Mouse (Mus musculus) kidney, embryonic 16.5 days (tissue): ENCODE data around the gene Cactin. TPM values are rescaled to one million over a fixed set of nuclear protein-coding genes. Genes with fewer than 3 reads are reported as not detected.

Experiments used
- ATAC-seq: fragments of 200-750 bp; cut with Nextera tagmentation; 2 replicates; pipeline ENCODE4 v1.8.0; 2017; ENCODE audit warnings: moderate TSS enrichment; ENCODE audit not compliant: low FRiP score, low TSS enrichment
- H3K27ac ChIP-seq: fragments of 300-500 bp; sonication (generic); 2 replicates; pipeline ENCODE4 v1.5.1; 2014; ENCODE audit warnings: low read length
- H3K27me3 ChIP-seq: fragments of 300-500 bp; sonication (generic); 2 replicates; pipeline ENCODE4 v1.6.1; 2014; ENCODE audit warnings: low read length, control low read depth, mixed read lengths; ENCODE audit not compliant: insufficient read depth
- H3K36me3 ChIP-seq: fragments of 300-500 bp; sonication (generic); 2 replicates; pipeline ENCODE4 v1.6.1; 2014; ENCODE audit warnings: low read length, control low read depth, mixed read lengths; ENCODE audit not compliant: insufficient read depth
- H3K4me1 ChIP-seq: fragments of 300-500 bp; sonication (generic); 2 replicates; pipeline ENCODE4 v1.6.1; 2014; ENCODE audit warnings: low read length, control low read depth, mixed read lengths; ENCODE audit not compliant: insufficient read depth
- H3K4me2 ChIP-seq: fragments of 300-500 bp; sonication (generic); replicated peaks from 2 replicates; pipeline ENCODE4 v1.6.1; 2014; ENCODE audit warnings: low read depth, low read length
- H3K4me3 ChIP-seq: fragments of 300-500 bp; sonication (generic); 2 replicates; pipeline ENCODE4 v1.5.1; 2014; ENCODE audit warnings: mild to moderate bottlenecking, low read length
- H3K9ac ChIP-seq: fragments of 300-500 bp; sonication (generic); replicated peaks from 2 replicates; pipeline ENCODE4 v1.6.1; 2014; ENCODE audit warnings: low read length
- H3K9me3 ChIP-seq: fragments of 300-500 bp; sonication (generic); 2 replicates; pipeline ENCODE4 v1.6.1; 2016; ENCODE audit warnings: low read length, control low read depth
- WGBS: fragments of 180-500 bp; shearing (Covaris S2); extraction: QIAGEN DNeasy Blood & Tissue Kit; methylation state at CpG from one replicate; pipeline ENCODE4 v1.1.7; 2014; 5-methylcytosine and 5-hydroxymethylcytosine counted together
- polyA plus RNA-seq: library from polyadenylated mRNA; unstranded; fragments of >200 nt; fragmentation: Nextera tagmentation; extraction: Ambion mirVana; gene quantifications from 2 replicates; pipeline ENCODE4 v1.2.1, GENCODE M21; 2015

Cactin gene
- polyA plus RNA-seq, 1 experiment from 2014 or later: 43.2 TPM

DNA sequence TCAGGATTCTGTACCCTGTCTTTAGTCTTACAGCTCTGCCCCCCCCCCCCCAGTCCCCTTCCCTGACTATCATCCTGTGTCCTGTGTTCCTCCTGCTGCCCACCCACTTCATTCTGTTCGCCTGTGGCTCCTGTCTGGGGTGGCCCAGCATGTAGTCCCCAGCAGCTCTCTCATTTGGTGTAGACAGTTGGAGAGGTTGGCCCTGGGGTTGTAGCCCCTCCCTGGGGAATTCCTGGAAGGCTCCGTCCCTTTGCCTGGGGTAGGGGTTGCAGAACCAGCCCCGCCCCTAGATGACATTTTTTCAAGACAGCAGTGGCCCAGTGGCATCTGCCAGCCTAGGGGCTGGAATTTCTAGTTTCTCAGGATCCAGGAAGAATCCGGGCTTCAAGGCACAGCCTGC is 37.3 kb downstream of the Cactin start:
- no peak for ATAC-seq
- H3K4me1 ChIP-seq: peaks cover 30% of the 10 kb centered on the region
- peak overlapping the region; percentile 79 for H3K4me3 ChIP-seq
- H3K4me2 ChIP-seq: peak overlapping the region; percentile 99
- no peaks in the 10 kb centered on the region for H3K27me3 ChIP-seq
- H3K36me3 ChIP-seq: no peaks in the 10 kb centered on the region
- H3K9me3 ChIP-seq: no peaks in the 10 kb centered on the region
- peak overlapping the region; percentile 83 for H3K9ac ChIP-seq
- WGBS: 43% methylated on average over 4 of the region's 4 CpGs
- 0 out of 2 replicates have a peak overlapping the region, but pooled peaks have one; percentile 25 for H3K27ac ChIP-seq

DNA sequence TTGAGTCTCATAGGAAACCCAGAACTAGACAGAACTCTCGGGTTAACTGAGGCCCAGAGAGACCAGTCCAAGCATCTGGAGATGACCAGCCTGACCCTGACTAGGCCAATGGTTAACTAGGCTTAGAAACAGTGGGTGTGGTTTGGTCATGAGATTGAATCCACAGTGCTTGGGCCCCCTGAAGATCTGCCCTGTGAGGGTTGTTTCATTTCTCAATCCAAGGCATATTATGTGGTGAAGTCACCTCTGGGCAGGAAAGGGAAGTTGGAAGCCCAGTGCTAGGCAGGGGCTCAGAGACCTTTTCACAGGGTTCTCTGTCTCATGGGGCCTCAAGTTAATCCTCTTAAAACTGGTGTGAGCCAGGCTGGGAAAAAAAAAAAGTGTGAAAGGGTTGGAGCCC is 37.9 kb downstream of the Cactin start:
- Histone ChIP-seq H3K4me1 (peaks cover 37% of the 10 kb centered on the region), H3K4me3 (peak overlapping the region; percentile 79; the same call in 1 of the 2 replicates), H3K36me3 (no peaks in the 10 kb centered on the region), H3K4me2 (peak overlapping the region; percentile 99), H3K27ac (0 out of 2 replicates have a peak overlapping the region, but pooled peaks have one; percentile 25), H3K9ac (peak overlapping the region; percentile 83; the same call in 1 of the 2 replicates), H3K27me3 (peaks cover 6% of the 10 kb centered on the region), H3K9me3 (no peaks in the 10 kb centered on the region)
- ATAC-seq: no peak
- 56% methylated on average over 1 of the region's 1 CpGs for WGBS

DNA sequence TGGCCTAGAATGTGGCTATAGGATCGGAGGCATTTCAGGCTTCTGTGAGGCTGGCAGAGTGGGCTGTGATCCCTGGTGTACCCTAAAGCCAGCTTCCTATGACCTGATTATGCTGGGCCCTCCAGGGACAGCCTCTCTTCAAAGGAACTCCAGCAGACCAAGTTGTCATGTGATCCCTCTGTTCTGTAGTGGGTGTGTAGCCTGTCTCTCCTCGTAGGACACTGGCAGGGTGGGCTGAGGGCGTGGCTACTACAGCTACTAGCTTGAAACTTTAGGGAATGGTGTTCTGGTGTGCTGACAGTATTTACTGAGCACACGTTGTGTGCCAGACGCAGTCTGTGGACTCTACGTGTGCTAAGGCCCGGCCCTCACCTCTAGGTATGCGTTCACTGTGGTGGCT is 39.8 kb downstream of the Cactin start:
- no peak overlapping the region for H3K9ac ChIP-seq
- 61% methylated on average over 8 of the region's 8 CpGs for WGBS
- peaks cover 55% of the 10 kb centered on the region for H3K4me1 ChIP-seq
- no peaks in the 10 kb centered on the region for H3K36me3 ChIP-seq
- no peak overlapping the region for H3K27ac ChIP-seq
- H3K4me3 ChIP-seq: no peak overlapping the region
- no peak for ATAC-seq
- no peak overlapping the region for H3K4me2 ChIP-seq
- H3K9me3 ChIP-seq: no peaks in the 10 kb centered on the region
- peaks cover 13% of the 10 kb centered on the region for H3K27me3 ChIP-seq

DNA sequence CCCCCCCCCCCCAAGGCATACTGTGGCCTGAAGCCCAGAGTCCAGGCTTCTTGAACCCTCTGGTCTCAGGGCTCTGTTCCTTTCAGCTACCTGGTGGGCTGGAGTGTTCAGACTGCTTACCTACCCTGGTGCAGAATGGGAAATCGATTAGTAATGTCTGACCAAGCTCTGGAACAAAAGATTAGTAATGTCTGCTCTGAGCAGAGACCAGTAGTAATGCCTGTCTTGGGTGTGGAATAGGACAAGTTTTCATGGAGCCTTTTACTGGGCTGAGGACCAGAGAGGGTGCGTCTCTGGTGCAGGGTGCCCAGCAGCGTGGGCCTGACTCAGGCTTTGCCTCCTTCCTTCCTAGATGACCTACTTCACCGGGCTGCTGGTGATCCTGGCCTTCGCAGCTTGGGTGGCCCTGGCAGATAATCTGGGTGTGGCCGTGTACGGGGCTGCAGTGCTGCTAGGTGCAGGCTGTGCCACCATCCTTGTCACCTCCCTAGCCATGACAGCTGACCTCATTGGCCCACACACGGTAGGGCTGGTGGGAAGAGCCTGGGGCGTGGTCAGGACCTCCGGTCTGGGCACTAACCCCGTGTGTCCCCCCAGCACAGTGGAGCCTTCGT is 41.5 kb downstream of the Cactin start:
- Histone ChIP-seq H3K27me3 (peaks cover 13% of the 10 kb centered on the region), H3K4me2 (no peak overlapping the region), H3K36me3 (peaks cover 11% of the 10 kb centered on the region), H3K4me1 (peaks cover 47% of the 10 kb centered on the region), H3K9ac (no peak overlapping the region), H3K4me3 (no peak overlapping the region), H3K27ac (no peak overlapping the region), H3K9me3 (no peaks in the 10 kb centered on the region)
- no peak for ATAC-seq
- WGBS: 69% methylated on average over 12 of the region's 12 CpGs

DNA sequence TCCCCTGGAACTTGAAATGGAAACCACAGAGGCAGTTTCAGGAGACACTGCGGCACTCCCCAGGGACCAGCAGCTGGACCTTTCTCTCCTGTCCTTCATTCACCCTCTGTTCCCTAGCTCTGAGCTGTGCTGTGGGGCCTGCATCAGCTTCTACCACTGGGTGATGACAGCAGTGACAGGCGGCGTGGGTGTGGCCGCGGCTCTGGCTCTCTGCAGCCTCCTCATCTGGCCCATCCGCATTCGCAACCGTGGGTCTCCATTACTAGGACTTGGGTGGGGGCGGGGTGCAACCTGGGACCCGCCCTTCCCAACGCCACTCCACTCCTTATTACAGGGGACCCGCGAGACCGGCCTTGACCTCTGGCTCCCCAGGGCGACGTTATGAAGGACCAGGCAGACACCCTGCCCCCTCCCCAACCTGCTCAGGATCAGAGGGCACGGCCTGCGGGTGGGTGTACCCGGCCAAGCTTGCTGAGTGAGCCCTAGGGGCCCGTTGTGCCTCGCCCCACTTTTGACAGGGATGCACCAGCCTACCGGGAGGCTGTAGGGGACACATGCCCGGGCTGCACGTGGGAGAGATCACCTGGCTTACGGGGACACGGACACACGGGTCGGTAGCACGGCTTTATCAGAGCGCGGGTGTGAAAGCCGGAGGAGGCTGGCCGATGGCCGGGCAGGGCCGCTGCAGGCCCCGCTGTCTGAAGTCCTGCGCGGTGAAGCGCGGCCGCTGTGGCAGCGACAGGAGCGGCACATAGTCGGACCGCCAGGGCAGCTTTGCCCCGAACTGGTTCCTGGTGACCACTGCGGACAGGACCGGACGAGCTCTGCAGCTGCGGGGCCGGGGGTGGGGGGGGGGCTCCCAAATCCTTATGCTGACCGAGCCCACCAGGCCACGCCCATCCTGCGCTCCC is 42.8 kb downstream of the Cactin start:
- 10% methylated on average over 50 of the region's 54 CpGs for WGBS
- Histone ChIP-seq H3K27me3 (peaks cover 13% of the 10 kb centered on the region), H3K4me1 (peaks cover 36% of the 10 kb centered on the region), H3K9ac (peak overlapping the region; percentile 59), H3K4me3 (peak overlapping the region; percentile 44), H3K9me3 (no peaks in the 10 kb centered on the region), H3K36me3 (peaks cover 23% of the 10 kb centered on the region), H3K4me2 (peak overlapping the region; percentile 71), H3K27ac (no peak overlapping the region)
- peak; percentile 16 for ATAC-seq

DNA sequence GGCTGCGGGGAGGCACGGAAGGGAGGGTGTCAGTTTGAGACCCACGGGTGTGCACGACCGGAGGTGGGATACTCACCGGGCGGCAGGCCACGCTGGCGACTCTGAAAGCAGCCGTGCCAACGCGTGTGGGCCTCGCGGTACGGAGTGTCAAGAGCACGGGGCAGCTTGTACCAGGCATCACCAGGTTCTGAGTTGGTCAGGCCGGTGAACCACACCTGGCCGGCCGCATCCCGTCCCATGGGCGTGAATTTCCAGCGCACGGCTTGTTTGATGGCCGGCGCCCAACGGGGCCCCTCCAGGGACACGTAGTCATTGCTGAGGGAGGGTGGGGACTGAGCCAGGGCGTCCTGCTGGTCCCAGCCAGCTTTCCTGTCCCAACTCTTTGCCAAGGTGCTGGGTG is 43.8 kb downstream of the Cactin start:
- Histone ChIP-seq H3K36me3 (peaks cover 33% of the 10 kb centered on the region), H3K4me1 (peaks cover 30% of the 10 kb centered on the region), H3K27ac (no peak overlapping the region), H3K4me2 (peak overlapping the region; percentile 71), H3K9ac (peak overlapping the region; percentile 59), H3K4me3 (peak overlapping the region; percentile 44), H3K27me3 (peaks cover 13% of the 10 kb centered on the region), H3K9me3 (no peaks in the 10 kb centered on the region)
- ATAC-seq: no peak
- 6% methylated on average over 28 of the region's 28 CpGs for WGBS

DNA sequence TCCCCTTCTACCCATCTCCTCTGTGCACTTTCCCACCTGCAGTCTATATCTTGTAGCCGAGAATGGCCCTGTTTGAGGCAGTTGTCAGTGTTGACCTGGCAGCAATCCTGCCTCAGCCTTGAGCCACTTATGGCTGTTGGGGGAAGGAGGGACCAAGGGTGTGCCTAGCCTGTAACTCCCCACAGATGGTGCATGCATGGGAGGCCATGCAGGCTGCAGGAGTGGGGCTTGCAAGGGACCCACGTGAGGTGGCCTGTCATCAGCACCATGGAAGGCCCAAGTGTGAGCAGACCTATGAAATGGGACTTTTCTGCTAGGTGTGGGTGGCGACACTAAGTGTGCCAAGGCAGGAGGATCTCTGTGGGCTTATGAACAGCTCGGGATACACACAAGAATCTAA is 44.2 kb downstream of the Cactin start:
- no peak overlapping the region for H3K4me3 ChIP-seq
- ATAC-seq: no peak
- H3K4me2 ChIP-seq: peak overlapping the region; percentile 71; the same call in 1 of the 2 replicates
- peaks cover 30% of the 10 kb centered on the region for H3K4me1 ChIP-seq
- WGBS: 34% methylated on average over 4 of the region's 4 CpGs
- H3K9ac ChIP-seq: no peak overlapping the region
- peaks cover 13% of the 10 kb centered on the region for H3K27me3 ChIP-seq
- no peaks in the 10 kb centered on the region for H3K9me3 ChIP-seq
- no peak overlapping the region for H3K27ac ChIP-seq
- H3K36me3 ChIP-seq: peaks cover 37% of the 10 kb centered on the region

DNA sequence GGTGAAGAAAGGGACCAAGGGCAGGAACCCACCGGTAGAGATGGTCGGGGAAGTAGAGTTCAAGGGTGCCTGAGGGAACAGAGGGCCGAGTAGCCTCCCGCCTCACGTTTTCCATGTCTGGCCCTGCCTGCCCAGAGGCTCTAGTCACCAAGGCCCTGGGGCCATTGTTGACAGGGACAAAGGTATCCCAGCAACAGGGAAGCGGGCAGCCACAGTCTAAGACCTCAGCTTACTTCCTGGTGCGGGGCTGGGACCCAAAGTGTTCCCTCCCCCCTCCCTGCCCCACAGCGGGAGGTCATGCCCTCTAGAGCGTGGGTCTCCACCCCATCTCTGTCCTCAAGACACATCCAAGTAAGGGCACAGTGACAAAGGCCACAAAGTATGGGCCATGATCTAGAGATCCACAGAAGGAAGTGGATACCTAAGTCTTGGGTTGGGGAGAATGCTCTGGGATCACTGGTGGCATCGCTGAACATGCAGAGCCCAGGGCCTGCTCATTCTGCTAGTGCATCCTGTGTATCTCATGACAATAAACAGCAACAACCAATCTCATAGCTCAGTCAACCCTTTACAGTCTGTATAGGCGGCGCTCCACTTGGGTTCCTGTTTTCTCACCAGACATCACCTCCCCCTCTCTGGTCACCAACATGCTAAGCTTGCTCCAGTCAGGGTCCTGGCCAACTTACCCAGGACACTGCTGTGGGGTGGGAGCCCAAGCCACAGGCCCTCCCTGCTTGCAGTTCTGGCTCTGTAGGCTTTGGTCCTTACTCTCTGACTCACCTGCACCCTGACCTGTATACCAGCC is 45.0 kb downstream of the Cactin start, which contains the start of gene 4930404N11Rik:
Gene 4930404N11Rik, minus strand, starts transcription at position 145 of the 805 bp plus-strand sequence.
- Histone ChIP-seq H3K27ac (no peak within 1 kb of the TSS), H3K4me2 (peak within 1 kb of the TSS; percentile 71), H3K9ac (peak within 1 kb of the TSS; percentile 59), H3K36me3 (peaks cover 45% of the 10 kb centered on the region), H3K9me3 (no peaks in the 10 kb centered on the region), H3K4me1 (peaks cover 30% of the 10 kb centered on the region), H3K27me3 (peaks cover 13% of the 10 kb centered on the region), H3K4me3 (peak within 1 kb of the TSS; percentile 44)
- WGBS: 27% methylated on average over 12 of the region's 12 CpGs
- no peak for ATAC-seq

DNA sequence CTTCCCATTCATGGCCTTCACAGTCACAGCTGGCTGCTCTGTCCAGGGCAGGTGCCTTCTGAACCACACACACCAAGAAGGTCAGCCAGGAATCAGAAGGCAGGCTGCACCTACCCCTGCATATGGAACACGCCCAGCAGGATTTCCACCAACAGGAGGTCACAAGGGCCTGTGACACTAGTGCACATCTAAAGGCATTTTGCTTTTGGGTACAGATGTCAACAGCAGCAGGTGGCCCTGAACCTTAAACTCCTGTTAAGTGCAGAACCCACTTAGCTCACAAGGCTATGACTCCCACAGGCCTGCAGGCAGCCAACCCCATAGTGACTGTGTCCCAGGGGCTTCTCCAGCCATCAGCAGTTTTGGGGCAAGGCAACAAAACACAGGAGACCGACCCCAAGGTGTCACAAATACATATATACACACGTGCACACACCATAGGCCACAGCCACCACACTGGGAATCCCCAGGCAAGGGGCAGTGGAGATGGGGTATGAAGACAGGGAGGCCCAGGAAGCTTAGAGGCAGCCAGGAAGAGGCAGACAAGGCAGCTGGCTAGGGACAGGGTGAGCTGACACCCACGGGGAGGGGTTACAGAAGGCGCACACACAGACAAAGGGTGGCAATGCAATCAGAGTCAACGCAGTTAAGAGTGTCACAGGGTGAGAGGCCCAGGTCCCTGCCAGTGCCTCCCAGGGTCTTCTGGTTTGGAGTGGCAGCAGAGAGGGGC is 45.7 kb downstream of the Cactin start:
- Histone ChIP-seq H3K9ac (no peak overlapping the region), H3K36me3 (peaks cover 52% of the 10 kb centered on the region), H3K4me3 (no peak overlapping the region), H3K9me3 (no peaks in the 10 kb centered on the region), H3K27ac (no peak overlapping the region), H3K27me3 (peaks cover 13% of the 10 kb centered on the region), H3K4me2 (no peak overlapping the region), H3K4me1 (peaks cover 30% of the 10 kb centered on the region)
- ATAC-seq: no peak
- 81% methylated on average over 6 of the region's 6 CpGs for WGBS
